Mouse (Mus musculus) C2C12 (cell line): ENCODE measurements around the gene Kif26b.

Source experiments
- CTCF ChIP-seq: IDR thresholded peaks from one replicate; pipeline ENCODE4 v1.5.1; 2011; ENCODE audit not compliant: control insufficient read depth, insufficient read depth, insufficient read length
- MAX ChIP-seq: IDR thresholded peaks from one replicate; pipeline ENCODE4 v1.6.1; 2011; ENCODE audit warnings: mild to moderate bottlenecking, control low read depth
- MYOD1 ChIP-seq: IDR thresholded peaks from one replicate; pipeline ENCODE4 v1.6.1; 2011; ENCODE audit warnings: low read depth; ENCODE audit not compliant: control insufficient read depth, insufficient read length
- MYOG ChIP-seq: IDR thresholded peaks from one replicate; pipeline ENCODE4 v1.6.1; 2011; ENCODE audit not compliant: control insufficient read depth, insufficient read length; ENCODE audit errors: extremely low read depth
- USF1 ChIP-seq: IDR thresholded peaks from one replicate; pipeline ENCODE4 v1.6.1; 2011; ENCODE audit warnings: low read depth, mild to moderate bottlenecking, control low read depth, moderate library complexity

DNA sequence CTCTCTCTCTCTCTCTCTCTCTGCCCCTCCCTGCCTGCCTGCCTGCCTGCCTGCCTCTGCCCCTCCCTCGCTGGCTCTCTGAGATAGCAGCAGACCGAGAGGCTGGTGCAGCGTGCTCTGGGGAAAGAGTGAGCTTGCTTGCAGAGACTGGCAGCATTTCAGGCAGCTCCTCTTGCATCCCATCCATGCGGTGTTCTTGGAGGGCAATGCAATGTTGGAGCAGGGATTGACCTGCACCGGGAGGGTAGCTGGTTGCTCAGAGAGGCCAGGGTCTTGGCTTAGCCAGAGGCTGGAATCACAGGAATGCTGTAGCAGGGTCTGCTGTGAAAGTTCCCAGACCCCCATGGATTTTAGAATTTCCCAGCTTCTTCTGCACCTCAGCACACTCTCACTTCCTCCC, 269.4 kb downstream of the Kif26b start:
- TF ChIP-seq CTCF (no peak), MAX (no peak), USF1 (no peak), MYOG (no peak), MYOD1 (no peak)
